Mouse (Mus musculus): Measurements from ENCODE around the gene Mctp2.

GRCm38 (mm10) chr7:72206841-72207240 lies 99.6 kb downstream of the Mctp2 start:
- TF ChIP-seq POLR2A (IDR thresholded peaks at IDR 0.05; ENCODE audit: insufficient read depth, low read depth, low read length) (no peak), CTCF (IDR thresholded peaks at IDR 0.05; ENCODE audit: insufficient read depth, low read depth, low read length) (no peak)

Measured in olfactory bulb, adult 2 months (tissue).